Mouse (Mus musculus): ENCODE results near the gene Gm21293. TPM values are rescaled to one million over a fixed set of nuclear protein-coding genes. Genes with fewer than 3 reads are reported as not detected.

The Gm21293 gene
- polyA plus RNA-seq, 1 experiment from 2014 or later = not detected

Other genes starting within 250 kb of the Gm21293 start
- gene Gm6763, start 8.5 kb downstream of the Gm21293 start, polyA plus RNA-seq (2014; fragmentation: Nextera tagmentation; extraction: Ambion mirVana) = not detected in 2 replicates
- not detected in 2 replicates for gene Gm8764, start 17.0 kb downstream of the Gm21293 start, polyA plus RNA-seq (2014; fragmentation: Nextera tagmentation; extraction: Ambion mirVana)
- gene Gm21304, start 25.5 kb downstream of the Gm21293 start, polyA plus RNA-seq (2014; fragmentation: Nextera tagmentation; extraction: Ambion mirVana) = not detected in 2 replicates
- gene Gm21312, start 34.0 kb downstream of the Gm21293 start, polyA plus RNA-seq (2014; fragmentation: Nextera tagmentation; extraction: Ambion mirVana) = not detected in 2 replicates
- not detected in 2 replicates for gene Gm20765, start 42.5 kb downstream of the Gm21293 start, polyA plus RNA-seq (2014; fragmentation: Nextera tagmentation; extraction: Ambion mirVana)
- gene Gm4340, start 51.1 kb downstream of the Gm21293 start, polyA plus RNA-seq (2014; fragmentation: Nextera tagmentation; extraction: Ambion mirVana) = not detected in 2 replicates